In genomic region chr5:137740506-137740905, GRCm38 (mm10) we compare ENCODE assay signal across 7 mouse cellular contexts. TPM values are rescaled to one million over a fixed set of nuclear protein-coding genes. Genes with fewer than 3 reads are reported as not detected.
DNase-seq lines count a peak whose midpoint lies in the region; ATAC-seq and TF ChIP-seq lines count a peak whose summit lies in the region.

No protein-coding gene starts in this region.

- H3K36me3 ChIP-seq in embryonic facial prominence, embryonic 15.5 days = peaks cover 21% of the 10 kb centered on the region
- H3K36me3 ChIP-seq in intestine, embryonic 15.5 days = no peaks in the 10 kb centered on the region
- peaks cover 27% of the 10 kb centered on the region for H3K36me3 ChIP-seq in neural tube, embryonic 13.5 days

- peak overlapping the region; percentile 94 for H3K27ac ChIP-seq in left cerebral cortex, adult 2 months
- peak overlapping the region; percentile 69 for H3K27ac ChIP-seq in embryonic facial prominence, embryonic 15.5 days (replicated peaks)
- peak overlapping the region; percentile 87; the same call in 1 of the 2 replicates for H3K27ac ChIP-seq in intestine, embryonic 15.5 days
- peak overlapping the region; percentile 81 for H3K27ac ChIP-seq in neural tube, embryonic 13.5 days (replicated peaks)

- 11% methylated on average over 11 of the region's 11 CpGs for WGBS in embryonic facial prominence, embryonic 15.5 days
- WGBS in intestine, embryonic 15.5 days = 16% methylated on average over 11 of the region's 11 CpGs
- 7% methylated on average over 11 of the region's 11 CpGs for WGBS in neural tube, embryonic 13.5 days

- DNase-seq in left cerebral cortex, adult 2 months (ENCODE audit: extremely low spot score in 1 of 2, low spot score in 2 of 2) = no peak
- no peak for DNase-seq in left cerebral cortex, adult 18-20 months (ENCODE audit: low spot score in 2 of 2)
- DNase-seq in left cerebral cortex, postnatal 36 days (ENCODE audit: low spot score in 2 of 2) = no peak
- no peak for DNase-seq in spleen, postnatal 10 days (ENCODE audit: low spot score in 2 of 2)

- intact Hi-C loops in left cerebral cortex, adult 2 months (cut with DNase I) = loop anchor here (2.0 kb wide), 1 partner anchor 58 kb away; no protein-coding TSS in a partner anchor
- intact Hi-C loops in left cerebral cortex, postnatal 36 days (cut with DNase I) = loop anchor here (5.0 kb wide), 1 partner anchor 83 kb away; no protein-coding TSS in a partner anchor

- H3K9me3 ChIP-seq in embryonic facial prominence, embryonic 15.5 days (replicated peaks) = no peaks in the 10 kb centered on the region
- H3K9me3 ChIP-seq in intestine, embryonic 15.5 days = no peaks in the 10 kb centered on the region
- H3K9me3 ChIP-seq in neural tube, embryonic 13.5 days = no peaks in the 10 kb centered on the region

- H3K27me3 ChIP-seq in embryonic facial prominence, embryonic 15.5 days = no peaks in the 10 kb centered on the region
- H3K27me3 ChIP-seq in intestine, embryonic 15.5 days (replicated peaks) = no peaks in the 10 kb centered on the region
- H3K27me3 ChIP-seq in neural tube, embryonic 13.5 days = no peaks in the 10 kb centered on the region

- H3K4me3 ChIP-seq in left cerebral cortex, adult 2 months = peak overlapping the region; percentile 52
- H3K4me3 ChIP-seq in embryonic facial prominence, embryonic 15.5 days (replicated peaks) = peak overlapping the region; percentile 66
- H3K4me3 ChIP-seq in intestine, embryonic 15.5 days (replicated peaks) = peak overlapping the region; percentile 68
- peak overlapping the region; percentile 75 for H3K4me3 ChIP-seq in neural tube, embryonic 13.5 days

- H3K9ac ChIP-seq in embryonic facial prominence, embryonic 15.5 days = peak overlapping the region; percentile 57
- peak overlapping the region; percentile 64 for H3K9ac ChIP-seq in intestine, embryonic 15.5 days
- peak overlapping the region; percentile 93 for H3K9ac ChIP-seq in neural tube, embryonic 13.5 days

- H3K4me1 ChIP-seq in embryonic facial prominence, embryonic 15.5 days = peaks cover 40% of the 10 kb centered on the region
- H3K4me1 ChIP-seq in intestine, embryonic 15.5 days (replicated peaks) = peaks cover 24% of the 10 kb centered on the region; the same call in 1 of the 2 replicates
- peaks cover 55% of the 10 kb centered on the region for H3K4me1 ChIP-seq in neural tube, embryonic 13.5 days (replicated peaks)

- 0 out of 2 replicates have a peak, but pooled peaks have one; percentile 1 for ATAC-seq in embryonic facial prominence, embryonic 15.5 days (ENCODE audit: insufficient number of reproducible peaks, low FRiP score, low TSS enrichment, low read depth)
- 0 out of 2 replicates have a peak, but pooled peaks have one; percentile 1 for ATAC-seq in intestine, embryonic 15.5 days
- peak; percentile 15; the same call in 1 of the 2 replicates for ATAC-seq in neural tube, embryonic 13.5 days (ENCODE audit: low read depth)

- TF ChIP-seq CTCF in left cerebral cortex, adult 2 months (IDR thresholded peaks at IDR 0.05) = no peak

- H3K4me2 ChIP-seq in embryonic facial prominence, embryonic 15.5 days (replicated peaks) = peak overlapping the region; percentile 94
- peak overlapping the region; percentile 97 for H3K4me2 ChIP-seq in intestine, embryonic 15.5 days (replicated peaks)
- peak overlapping the region; percentile 91 for H3K4me2 ChIP-seq in neural tube, embryonic 13.5 days

RNA-seq across cellular contexts. Expression of gene Nyap1, which starts 0.9 kb away (rescaled TPM):
- 10 to 100 TPM; 76.3 to 81.7 TPM for total RNA-seq in left cerebral cortex, adult 2 months (2021)
- total RNA-seq in left cerebral cortex, adult 18-20 months (2021) = 10 to 100 TPM; 80.1 to 82.0 TPM
- 4.6 and 4.7 TPM in 2 replicates for polyA plus RNA-seq in embryonic facial prominence, embryonic 15.5 days (2015; fragmentation: Nextera tagmentation; extraction: Ambion mirVana)
- 2.3 and 2.8 TPM in 2 replicates for polyA plus RNA-seq in intestine, embryonic 15.5 days (2015; fragmentation: Nextera tagmentation; extraction: Ambion mirVana)
- polyA plus RNA-seq in neural tube, embryonic 13.5 days (2015; fragmentation: Nextera tagmentation; extraction: Ambion mirVana) = 23.4 and 25.4 TPM in 2 replicates
- 10 to 100 TPM; 70.1 to 79.5 TPM for total RNA-seq in left cerebral cortex, postnatal 36 days (2021)

RNA-seq across cellular contexts. Expression of gene Tsc22d4, which starts 5.0 kb away (rescaled TPM):
- total RNA-seq in left cerebral cortex, adult 2 months (2021) = 100 to 1,000 TPM; 150 to 156 TPM
- total RNA-seq in left cerebral cortex, adult 18-20 months (2021) = 100 to 1,000 TPM; 139 to 145 TPM
- 167 and 175 TPM in 2 replicates for polyA plus RNA-seq in embryonic facial prominence, embryonic 15.5 days (2015; fragmentation: Nextera tagmentation; extraction: Ambion mirVana)
- 117 and 118 TPM in 2 replicates for polyA plus RNA-seq in intestine, embryonic 15.5 days (2015; fragmentation: Nextera tagmentation; extraction: Ambion mirVana)
- polyA plus RNA-seq in neural tube, embryonic 13.5 days (2015; fragmentation: Nextera tagmentation; extraction: Ambion mirVana) = 76.8 and 86.9 TPM in 2 replicates
- 100 to 1,000 TPM; 166 to 203 TPM for total RNA-seq in left cerebral cortex, postnatal 36 days (2021)

RNA-seq across cellular contexts. Expression of gene Ppp1r35, which starts 38.1 kb away (rescaled TPM):
- 10 to 100 TPM; 22.8 to 25.6 TPM for total RNA-seq in left cerebral cortex, adult 2 months (2021)
- 10 to 100 TPM; 23.7 to 25.7 TPM for total RNA-seq in left cerebral cortex, adult 18-20 months (2021)
- polyA plus RNA-seq in embryonic facial prominence, embryonic 15.5 days (2015; fragmentation: Nextera tagmentation; extraction: Ambion mirVana) = 34.5 and 39.9 TPM in 2 replicates
- 22.3 and 22.7 TPM in 2 replicates for polyA plus RNA-seq in intestine, embryonic 15.5 days (2015; fragmentation: Nextera tagmentation; extraction: Ambion mirVana)
- 38.1 and 39.7 TPM in 2 replicates for polyA plus RNA-seq in neural tube, embryonic 13.5 days (2015; fragmentation: Nextera tagmentation; extraction: Ambion mirVana)
- 10 to 100 TPM; 23.5 to 28.6 TPM for total RNA-seq in left cerebral cortex, postnatal 36 days (2021)

RNA-seq across cellular contexts. Expression of gene Mepce, which starts 46.9 kb away (rescaled TPM):
- 10 to 100 TPM; 40.1 to 45.2 TPM for total RNA-seq in left cerebral cortex, adult 2 months (2021)
- total RNA-seq in left cerebral cortex, adult 18-20 months (2021) = 10 to 100 TPM; 39.1 to 50.2 TPM
- 12.4 and 13.7 TPM in 2 replicates for polyA plus RNA-seq in embryonic facial prominence, embryonic 15.5 days (2015; fragmentation: Nextera tagmentation; extraction: Ambion mirVana)
- 8.9 and 9.2 TPM in 2 replicates for polyA plus RNA-seq in intestine, embryonic 15.5 days (2015; fragmentation: Nextera tagmentation; extraction: Ambion mirVana)
- polyA plus RNA-seq in neural tube, embryonic 13.5 days (2015; fragmentation: Nextera tagmentation; extraction: Ambion mirVana) = 9.9 and 12.3 TPM in 2 replicates
- total RNA-seq in left cerebral cortex, postnatal 36 days (2021) = 10 to 100 TPM; 33.5 to 42.8 TPM

RNA-seq across cellular contexts. Expression of gene Zcwpw1, which starts 47.1 kb away (rescaled TPM):
- 1 to 10 TPM; 5.7 to 8.2 TPM for total RNA-seq in left cerebral cortex, adult 2 months (2021)
- total RNA-seq in left cerebral cortex, adult 18-20 months (2021) = 1 to 10 TPM; 5.9 to 7.6 TPM
- polyA plus RNA-seq in embryonic facial prominence, embryonic 15.5 days (2015; fragmentation: Nextera tagmentation; extraction: Ambion mirVana) = 22.4 and 26.1 TPM in 2 replicates
- 13.6 and 15.6 TPM in 2 replicates for polyA plus RNA-seq in intestine, embryonic 15.5 days (2015; fragmentation: Nextera tagmentation; extraction: Ambion mirVana)
- polyA plus RNA-seq in neural tube, embryonic 13.5 days (2015; fragmentation: Nextera tagmentation; extraction: Ambion mirVana) = 10.4 and 12.4 TPM in 2 replicates
- 1 to 10 TPM; 4.6 to 7.2 TPM for total RNA-seq in left cerebral cortex, postnatal 36 days (2021)
